Mouse (Mus musculus) urinary bladder, postnatal 14 days (tissue): ENCODE data around the gene Arhgef12.
A peak's percentile ranks its signal among the peaks of the same experiment; 100 is the strongest.
"Not testable (repeated sequence)": the region's sequence is repeated elsewhere in the genome, so short reads cannot be mapped to it uniquely, and the experiment has no call there.

Source experiments
- DNase-seq: peaks from one replicate; pipeline ENCODE4 v3.0.0; 2021; ENCODE audit warnings: low spot score

Gene Arhgef12

GRCm38 (mm10) chr9:43107187-43107517 is at the start of gene Arhgef12:
Gene Arhgef12, minus strand, starts transcription at chr9:43107239.
- DNase-seq, result peak; percentile 53

GRCm38 (mm10) chr9:43155960-43156359 is 48.9 kb upstream of the Arhgef12 start:
- DNase-seq, result no peak

- DNase-seq, result no peak
These were observed 44.7 kb upstream of the Arhgef12 start for GRCm38 (mm10) chr9:43151779-43152178.

GRCm38 (mm10) chr9:43150957-43151356 is 43.9 kb upstream of the Arhgef12 start:
- DNase-seq, result no peak

GRCm38 (mm10) chr9:43150075-43150474 is 43.0 kb upstream of the Arhgef12 start:
- peak; percentile 78 for DNase-seq

- no peak for DNase-seq
These were observed 42.5 kb upstream of the Arhgef12 start for GRCm38 (mm10) chr9:43149498-43149897.

GRCm38 (mm10) chr9:43145196-43145595 is 38.2 kb upstream of the Arhgef12 start:
- DNase-seq, result no peak

- DNase-seq, result no peak
These were observed 37.3 kb upstream of the Arhgef12 start for GRCm38 (mm10) chr9:43144206-43144810.

- DNase-seq, result peak; percentile 79
These were observed 34.8 kb upstream of the Arhgef12 start for GRCm38 (mm10) chr9:43141839-43142238.

GRCm38 (mm10) chr9:43133525-43133924 is 26.5 kb upstream of the Arhgef12 start:
- DNase-seq, result no peak

- no peak for DNase-seq
These were observed 25.3 kb upstream of the Arhgef12 start for GRCm38 (mm10) chr9:43132380-43132779.

- peak; percentile 73 for DNase-seq
These were observed 24.9 kb upstream of the Arhgef12 start for GRCm38 (mm10) chr9:43131940-43132339.

- DNase-seq, result no peak
These were observed 23.6 kb upstream of the Arhgef12 start for GRCm38 (mm10) chr9:43130684-43131083.

GRCm38 (mm10) chr9:43127101-43127787 is 20.2 kb upstream of the Arhgef12 start:
- DNase-seq, result peak; percentile 65

GRCm38 (mm10) chr9:43122379-43122778 is 15.3 kb upstream of the Arhgef12 start:
- no peak for DNase-seq

GRCm38 (mm10) chr9:43121948-43122347 is 14.9 kb upstream of the Arhgef12 start:
- DNase-seq, result not testable (repeated sequence)

- no peak for DNase-seq
These were observed 9.9 kb upstream of the Arhgef12 start for GRCm38 (mm10) chr9:43116997-43117336.

GRCm38 (mm10) chr9:43116134-43116996 is 9.3 kb upstream of the Arhgef12 start, which contains the start of gene Tmem136:
Gene Tmem136, minus strand, starts transcription at chr9:43116570.
- DNase-seq, result peak; percentile 44

- no peak for DNase-seq
These were observed 8.5 kb upstream of the Arhgef12 start for GRCm38 (mm10) chr9:43115431-43116133.

- DNase-seq, result no peak
These were observed 7.8 kb upstream of the Arhgef12 start for GRCm38 (mm10) chr9:43114833-43115232.

GRCm38 (mm10) chr9:43110286-43110980 is 3.4 kb upstream of the Arhgef12 start:
- DNase-seq, result no peak

GRCm38 (mm10) chr9:43109125-43109524 is 2.1 kb upstream of the Arhgef12 start:
- DNase-seq, result no peak
